Mouse (Mus musculus) left cerebral cortex, postnatal 25 days (tissue): ENCODE results near the gene Paqr4. TPM values are rescaled to one million over a fixed set of nuclear protein-coding genes. Genes with fewer than 3 reads are reported as not detected.

Experiments
- DNase-seq, 2 experiments: peaks; one replicate each; pipeline ENCODE4 v3.0.0; 2022; ENCODE audit warnings: low spot score in 2 of 2, mixed read lengths in 1 of 2
- intact Hi-C: fragments of 180-260 bp; cut with DNase I; formaldehyde crosslinking; loops from one replicate; pipeline ENCODE4 v1.15.1; 2025
- total RNA-seq, 2 experiments: library from RNA; stranded (reverse); gene quantifications; 2 replicates each; pipeline ENCODE4 v1.2.3; 2021

The Paqr4 gene
- total RNA-seq, 2 experiments from 2014 or later, result 52.8 to 58.2 TPM

DNA sequence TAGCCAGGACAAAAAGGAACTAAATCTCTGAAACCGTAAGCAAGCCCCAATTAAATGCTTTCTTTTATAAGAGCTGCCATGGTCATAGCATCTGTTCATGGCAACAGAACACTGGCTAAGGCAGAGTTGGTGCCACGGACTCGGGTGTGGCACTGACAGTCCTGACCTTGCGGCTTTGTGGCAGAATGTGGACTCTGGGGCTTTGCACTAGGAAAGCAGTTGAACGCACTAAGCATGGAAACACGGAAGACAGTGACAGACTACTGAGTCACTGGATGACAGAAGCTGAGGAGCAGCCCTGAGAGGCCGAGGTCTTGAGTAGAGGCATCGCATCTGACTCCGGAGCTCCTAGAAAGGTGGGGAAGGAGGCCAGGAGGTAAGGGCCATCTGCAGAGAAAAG is 16.9 kb upstream of the Paqr4 start:
- DNase-seq, result no peak
- intact Hi-C loops, result no loop called here

GRCm38 (mm10) chr17:23755689-23756088 is 15.0 kb upstream of the Paqr4 start:
- intact Hi-C loops, result no loop called here

GRCm38 (mm10) chr17:23749400-23750191 is 8.9 kb upstream of the Paqr4 start:
- intact Hi-C loops, result no loop called here
- no peak for DNase-seq

More at GRCm38 (mm10) chr17:23755689-23756088, 15.0 kb upstream of the Paqr4 start:
- no peak for DNase-seq

GRCm38 (mm10) chr17:23748631-23749391 is 8.1 kb upstream of the Paqr4 start:
- peak; percentile 67 to 82 for DNase-seq
- intact Hi-C loops, result no loop called here

- intact Hi-C loops, result no loop called here
- no peak for DNase-seq
These were observed 7.4 kb upstream of the Paqr4 start for GRCm38 (mm10) chr17:23748026-23748425.

DNA sequence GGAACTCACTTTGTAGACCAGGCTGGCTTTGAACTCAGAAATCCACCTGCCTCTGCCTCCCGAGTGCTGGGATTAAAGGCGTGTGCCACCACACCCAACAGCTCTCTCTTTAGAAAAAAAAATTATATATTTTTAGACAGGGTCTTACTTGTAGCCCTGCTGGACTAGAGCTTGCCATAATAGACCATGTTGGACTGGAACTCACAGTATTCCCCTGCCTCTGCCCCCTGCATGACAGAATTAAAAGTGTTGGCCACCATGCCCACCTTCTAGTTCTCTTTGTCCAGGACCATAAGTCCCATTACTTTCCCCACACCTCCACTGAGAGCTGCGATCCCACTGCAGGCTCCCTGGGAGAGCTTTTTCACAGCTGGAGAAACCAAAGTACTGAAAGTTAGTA is 6.8 kb upstream of the Paqr4 start:
- no peak for DNase-seq
- intact Hi-C loops, result no loop called here

GRCm38 (mm10) chr17:23746767-23747166 is 6.1 kb upstream of the Paqr4 start:
- DNase-seq, result no peak
- intact Hi-C loops, result no loop called here

DNA sequence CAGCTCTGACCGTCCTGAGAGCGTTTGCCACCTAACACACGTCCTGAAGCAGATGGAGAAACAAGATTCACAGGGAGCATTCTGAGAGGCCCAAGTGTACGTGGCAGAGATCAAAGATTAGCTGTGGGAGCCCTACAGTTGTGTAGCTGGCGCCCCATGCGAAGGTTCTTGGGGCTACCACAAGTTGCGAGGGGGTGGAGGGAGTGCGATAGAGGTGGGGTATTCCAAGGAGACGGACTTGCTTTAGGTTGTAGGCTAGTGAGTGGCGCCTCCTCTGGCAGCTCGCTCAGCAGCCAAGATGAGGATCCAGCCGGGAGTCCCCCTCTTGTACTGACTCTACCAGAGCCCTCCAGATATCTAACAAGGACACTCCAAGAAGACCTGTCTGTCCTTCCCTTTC is 5.6 kb upstream of the Paqr4 start:
- DNase-seq, result no peak
- intact Hi-C loops, result no loop called here

GRCm38 (mm10) chr17:23745301-23746251 is 4.9 kb upstream of the Paqr4 start, which contains the start of gene Kremen2:
Gene Kremen2 (minus strand): TSS chr17:23745833.
- intact Hi-C loops, result no loop called here
- no peak for DNase-seq

DNA sequence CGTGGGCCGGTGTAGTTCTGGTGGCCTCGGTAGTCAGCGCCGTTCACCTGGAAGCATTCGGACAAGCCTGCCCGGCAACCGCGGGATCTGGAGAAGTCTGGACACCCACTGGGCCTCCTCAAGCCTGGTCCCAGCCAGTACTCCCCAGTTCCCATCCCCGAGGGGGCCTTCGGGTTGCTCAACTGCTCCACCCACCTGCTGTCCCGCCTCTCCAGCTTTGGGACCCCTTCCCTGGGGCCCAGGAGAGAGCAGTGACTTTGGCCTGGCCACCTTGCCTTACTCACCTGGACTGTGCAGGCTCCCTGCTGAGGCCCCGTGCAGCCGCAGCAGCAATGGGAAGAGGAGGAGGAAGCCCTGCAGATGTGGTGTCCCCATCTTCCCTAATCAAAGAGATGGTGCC is 4.0 kb upstream of the Paqr4 start:
- DNase-seq, result no peak
- intact Hi-C loops, result no loop called here

GRCm38 (mm10) chr17:23744076-23744475 is 3.4 kb upstream of the Paqr4 start:
- intact Hi-C loops, result no loop called here

GRCm38 (mm10) chr17:23742941-23743340 is 2.3 kb upstream of the Paqr4 start:
- DNase-seq, result no peak
- intact Hi-C loops, result no loop called here

More at GRCm38 (mm10) chr17:23744076-23744475, 3.4 kb upstream of the Paqr4 start:
- DNase-seq, result no peak

GRCm38 (mm10) chr17:23742210-23742793 is 1.6 kb upstream of the Paqr4 start:
- DNase-seq, result no peak
- intact Hi-C loops, result no loop called here

DNA sequence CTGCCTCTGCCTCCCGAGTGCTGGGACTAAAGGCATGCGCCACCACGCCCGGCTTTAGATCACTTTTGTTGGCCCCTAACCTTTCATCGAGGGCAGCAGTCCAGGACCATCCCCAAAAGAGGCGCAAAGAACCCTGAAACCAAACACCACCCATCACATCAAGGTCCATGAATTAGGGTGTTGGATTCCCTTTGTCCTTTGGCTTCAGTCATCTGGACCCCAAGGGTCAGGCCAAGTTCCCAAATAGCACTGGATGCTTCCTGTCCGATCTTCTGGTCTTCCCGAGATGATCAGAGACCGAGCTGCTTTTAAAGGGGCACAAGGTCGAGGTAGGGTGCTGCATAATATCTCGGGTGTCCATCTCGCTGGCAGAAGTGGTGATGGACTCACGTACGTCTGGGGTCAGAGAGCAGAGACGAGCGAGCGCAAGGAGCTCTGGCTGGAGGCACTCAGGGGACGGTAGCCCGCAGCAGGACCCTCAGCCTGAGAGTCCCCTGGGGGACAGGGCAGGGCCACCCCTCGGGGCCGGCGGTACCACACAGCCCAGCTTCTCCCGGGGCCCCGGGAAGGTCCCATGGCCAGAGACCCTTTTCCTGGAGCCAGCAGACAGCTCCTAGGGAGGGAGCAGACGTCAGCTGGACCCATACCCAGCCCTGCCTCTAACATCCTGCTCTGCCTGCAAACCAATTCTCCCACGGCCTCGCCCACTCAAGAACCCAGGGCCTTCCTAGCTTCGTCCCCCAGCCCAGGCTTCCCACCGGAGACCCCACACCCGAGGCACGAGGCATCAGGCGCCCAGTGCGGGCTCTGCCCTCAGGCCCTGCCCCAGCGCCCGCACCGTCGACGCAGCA is 917 bp upstream of the Paqr4 start:
- intact Hi-C loops, result no loop called here
- DNase-seq, result no peak

DNA sequence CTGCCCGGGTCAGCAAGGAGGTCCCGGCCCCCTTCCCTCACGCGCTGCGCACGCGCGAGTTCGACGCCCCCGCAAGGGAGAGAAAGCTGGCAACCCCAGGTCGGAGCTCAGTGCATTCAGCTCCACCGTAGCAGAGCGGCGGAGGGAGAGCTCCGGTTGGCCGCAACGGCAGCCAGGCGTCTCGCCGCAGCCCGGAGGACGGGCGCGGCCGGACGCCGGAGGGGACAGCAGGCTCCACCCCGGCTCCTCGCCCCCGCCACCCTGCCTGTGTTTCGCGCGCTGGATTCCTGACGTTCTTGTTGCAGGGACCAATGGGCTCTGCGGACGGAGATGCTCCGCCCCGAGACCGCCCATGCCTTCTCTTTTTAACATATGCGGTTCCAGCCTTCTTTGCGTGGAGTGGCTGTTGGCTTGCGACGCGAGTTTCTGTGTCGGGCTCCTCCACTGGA is 507 bp downstream of the Paqr4 start:
- DNase-seq, result peak; percentile 92 to 97
- intact Hi-C loops, result no loop called here

GRCm38 (mm10) chr17:23739202-23740135 is 1.2 kb downstream of the Paqr4 start:
- intact Hi-C loops, result no loop called here
- peak; percentile 37 to 47 for DNase-seq

- intact Hi-C loops, result no loop called here
- no peak for DNase-seq
These were observed 1.8 kb downstream of the Paqr4 start for GRCm38 (mm10) chr17:23738836-23739201.
